Mouse (Mus musculus): ENCODE results near the gene Ankrd65. TPM values are rescaled to one million over a fixed set of nuclear protein-coding genes. Genes with fewer than 3 reads are reported as not detected.

Ankrd65 gene
- polyA plus RNA-seq, 1 experiment, result 0.49 TPM

DNA sequence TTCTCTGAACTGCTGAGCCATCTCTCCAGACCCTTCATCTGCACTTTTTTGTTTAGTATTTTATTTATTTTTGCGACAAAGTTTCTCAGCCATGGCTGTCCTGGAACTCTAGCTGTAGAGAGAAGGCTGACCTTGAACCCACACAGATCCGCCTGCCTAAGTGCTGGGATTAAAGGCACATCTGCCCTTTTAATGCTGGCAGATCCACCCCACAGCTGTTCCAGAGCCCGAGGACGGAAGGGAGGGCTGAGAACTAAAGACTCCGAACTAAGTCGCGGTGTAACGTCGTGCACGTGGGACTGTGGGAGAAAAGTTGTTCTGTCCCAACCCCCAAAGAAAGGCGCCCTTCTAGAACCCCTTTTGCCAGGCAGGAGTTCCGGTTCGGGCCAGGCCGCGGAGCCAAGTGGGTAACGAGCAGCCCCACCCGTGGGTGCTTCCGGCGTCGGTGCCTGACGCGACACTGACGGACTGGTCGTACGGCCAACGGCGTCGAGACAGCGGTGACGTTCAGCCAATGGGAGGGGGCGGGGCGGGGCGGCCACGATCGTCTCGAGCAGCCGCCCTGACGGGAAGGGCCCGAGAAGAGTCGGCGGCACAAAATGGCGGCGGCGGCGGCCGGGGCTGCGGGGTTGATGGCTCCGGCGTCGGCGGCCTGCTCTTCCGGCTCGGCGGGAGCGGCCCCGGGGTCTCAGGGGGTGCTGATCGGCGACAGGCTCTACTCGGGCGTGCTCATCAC, 21.9 kb downstream of the Ankrd65 start, which contains the start of gene Ccnl2:
Gene Ccnl2 (plus strand): TSS at position 561 of the 736 bp plus-strand sequence.
- H3K27ac ChIP-seq (ENCODE audit: insufficient read depth, low read length), result peak within 1 kb of the TSS; percentile 91
- WGBS, result under 1% methylated on average over 60 of the region's 60 CpGs
- DNase-seq (ENCODE audit: low read depth in 1 of 2, low spot score in 2 of 2), result peak; percentile 90 to 92

DNA sequence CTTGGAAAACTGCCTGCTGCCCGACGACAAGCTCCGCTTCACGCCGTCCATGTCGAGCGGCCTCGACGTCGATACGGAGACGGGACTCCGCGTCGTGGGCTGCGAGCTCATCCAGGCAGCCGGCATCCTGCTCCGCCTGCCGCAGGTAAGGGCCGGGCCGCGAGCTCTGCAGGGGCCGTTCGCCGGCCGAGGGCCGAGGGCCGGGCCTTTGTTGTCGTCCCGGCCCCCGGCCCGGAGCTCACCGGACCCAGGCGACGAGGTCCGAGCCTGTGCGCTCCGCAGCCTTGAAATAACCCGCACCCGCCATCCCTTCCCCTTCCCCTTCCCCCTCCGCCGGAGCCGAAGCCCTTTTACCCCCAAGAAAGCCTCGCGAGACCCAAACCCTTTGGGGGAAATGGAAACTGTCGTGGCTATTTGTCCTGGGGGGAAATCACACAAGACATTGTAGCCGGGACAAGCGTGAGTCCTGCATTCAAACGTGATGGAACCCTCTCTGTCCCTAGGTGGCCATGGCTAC, 22.5 kb downstream of the Ankrd65 start:
- H3K27ac ChIP-seq (ENCODE audit: insufficient read depth, low read length), result peak overlapping the region; percentile 86
- H3K27me3 ChIP-seq (ENCODE audit: control insufficient read depth, insufficient read depth, low read length), result no peaks in the 10 kb centered on the region
- no peak for DNase-seq (ENCODE audit: low read depth in 1 of 2, low spot score in 2 of 2)
- TF ChIP-seq CTCF (IDR thresholded peaks at IDR 0.05; ENCODE audit: extremely low read depth, insufficient read depth, insufficient read length, insufficient replicate concordance), result no peak
- TF ChIP-seq POLR2A (IDR thresholded peaks at IDR 0.05; ENCODE audit: low read depth, low read length), result no peak
- peaks cover 3% of the 10 kb centered on the region; the same call in 1 of the 2 replicates for H3K4me1 ChIP-seq (ENCODE audit: control insufficient read depth, insufficient read depth, insufficient read length)
- peaks cover 40% of the 10 kb centered on the region for H3K36me3 ChIP-seq (ENCODE audit: control insufficient read depth, insufficient read depth, low read length)
- H3K4me3 ChIP-seq (ENCODE audit: extremely low read depth, insufficient read depth, insufficient read length), result peak overlapping the region; percentile 88
- WGBS, result under 1% methylated on average over 49 of the region's 49 CpGs

More for the DNA sequence above, 21.9 kb downstream of the Ankrd65 start, which contains the start of gene Ccnl2:
- H3K4me3 ChIP-seq (ENCODE audit: extremely low read depth, insufficient read depth, insufficient read length), result peak within 1 kb of the TSS; percentile 88
- H3K27me3 ChIP-seq (ENCODE audit: control insufficient read depth, insufficient read depth, low read length), result no peaks in the 10 kb centered on the region
- TF ChIP-seq POLR2A (IDR thresholded peaks at IDR 0.05; ENCODE audit: low read depth, low read length) (peak; percentile 69), CTCF (IDR thresholded peaks at IDR 0.05; ENCODE audit: extremely low read depth, insufficient read depth, insufficient read length, insufficient replicate concordance) (no peak)
- peaks cover 40% of the 10 kb centered on the region for H3K36me3 ChIP-seq (ENCODE audit: control insufficient read depth, insufficient read depth, low read length)
- peaks cover 3% of the 10 kb centered on the region; the same call in 1 of the 2 replicates for H3K4me1 ChIP-seq (ENCODE audit: control insufficient read depth, insufficient read depth, insufficient read length)

DNA sequence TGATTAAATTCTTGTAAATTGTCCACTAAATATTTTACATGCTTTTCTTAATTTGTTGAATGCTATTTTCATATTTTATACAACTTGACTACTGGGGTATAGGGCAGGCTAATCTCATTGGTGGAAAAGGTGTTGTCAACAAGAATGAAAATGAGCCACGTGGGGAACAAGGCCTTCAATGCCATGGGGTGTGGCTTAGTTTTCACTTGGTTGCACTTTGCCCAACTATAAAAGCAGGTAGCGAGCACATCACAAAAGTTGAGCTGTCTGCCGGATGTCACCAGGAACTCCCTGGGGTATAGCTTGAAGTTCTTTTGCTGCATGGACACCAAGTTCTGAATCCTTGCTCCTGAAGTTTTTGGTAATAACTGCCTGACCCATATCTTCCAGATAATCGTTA, 27.3 kb downstream of the Ankrd65 start:
- Histone ChIP-seq H3K27ac (ENCODE audit: insufficient read depth, low read length) (no peak overlapping the region), H3K27me3 (ENCODE audit: control insufficient read depth, insufficient read depth, low read length) (no peaks in the 10 kb centered on the region), H3K36me3 (ENCODE audit: control insufficient read depth, insufficient read depth, low read length) (peaks cover 57% of the 10 kb centered on the region), H3K4me1 (ENCODE audit: control insufficient read depth, insufficient read depth, insufficient read length) (peaks cover 3% of the 10 kb centered on the region; the same call in 1 of the 2 replicates), H3K4me3 (ENCODE audit: extremely low read depth, insufficient read depth, insufficient read length) (no peak overlapping the region)
- 86% methylated on average over 4 of the region's 4 CpGs for WGBS
- no peak for DNase-seq (ENCODE audit: low read depth in 1 of 2, low spot score in 2 of 2)
- no peak for TF ChIP-seq CTCF (IDR thresholded peaks at IDR 0.05; ENCODE audit: extremely low read depth, insufficient read depth, insufficient read length, insufficient replicate concordance)
- TF ChIP-seq POLR2A (IDR thresholded peaks at IDR 0.05; ENCODE audit: low read depth, low read length), result no peak

DNA sequence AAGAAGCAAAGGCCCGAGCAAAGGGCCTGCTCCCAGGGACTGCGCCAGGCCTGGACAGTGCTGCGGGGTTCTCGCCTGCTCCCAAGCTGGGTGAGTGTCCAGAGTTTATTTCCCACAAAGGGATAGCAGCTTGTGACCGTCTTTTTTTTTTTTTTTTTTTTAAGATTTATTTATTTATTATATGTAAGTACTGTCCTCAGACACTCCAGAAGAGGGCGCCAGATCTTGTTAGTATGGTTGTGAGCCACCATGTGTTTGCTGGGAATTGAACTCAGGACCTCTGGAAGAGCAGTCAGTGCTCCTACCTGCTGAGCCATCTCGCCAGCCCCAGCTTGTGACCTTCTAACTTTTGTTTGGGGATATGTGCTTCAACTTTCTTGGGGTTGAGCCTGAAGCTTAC, 30.8 kb downstream of the Ankrd65 start:
- Histone ChIP-seq H3K27ac (ENCODE audit: insufficient read depth, low read length) (no peak overlapping the region), H3K4me1 (ENCODE audit: control insufficient read depth, insufficient read depth, insufficient read length) (no peaks in the 10 kb centered on the region), H3K4me3 (ENCODE audit: extremely low read depth, insufficient read depth, insufficient read length) (no peak overlapping the region), H3K27me3 (ENCODE audit: control insufficient read depth, insufficient read depth, low read length) (no peaks in the 10 kb centered on the region), H3K36me3 (ENCODE audit: control insufficient read depth, insufficient read depth, low read length) (peaks cover 63% of the 10 kb centered on the region)
- TF ChIP-seq CTCF (IDR thresholded peaks at IDR 0.05; ENCODE audit: extremely low read depth, insufficient read depth, insufficient read length, insufficient replicate concordance) (no peak), POLR2A (IDR thresholded peaks at IDR 0.05; ENCODE audit: low read depth, low read length) (no peak)
- 84% methylated on average over 7 of the region's 7 CpGs for WGBS
- DNase-seq (ENCODE audit: low read depth in 1 of 2, low spot score in 2 of 2), result no peak

DNA sequence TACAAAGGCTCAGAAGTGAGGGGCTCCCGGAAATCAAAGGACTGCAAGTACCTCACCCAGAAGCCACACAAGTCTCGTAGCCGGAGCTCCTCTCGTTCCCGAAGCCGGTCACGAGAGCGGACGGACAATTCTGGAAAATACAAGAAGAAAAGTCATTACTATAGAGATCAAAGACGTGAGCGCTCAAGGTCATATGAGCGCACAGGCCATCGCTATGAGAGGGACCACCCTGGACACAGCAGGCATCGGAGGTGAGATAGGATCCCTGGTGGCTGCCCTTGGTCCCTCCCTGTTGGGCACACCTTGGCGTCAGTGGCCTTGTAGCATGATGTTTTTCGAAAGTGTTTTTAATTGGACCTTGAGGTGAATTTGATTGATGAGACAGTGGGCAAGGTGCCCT, 33.2 kb downstream of the Ankrd65 start:
- TF ChIP-seq POLR2A (IDR thresholded peaks at IDR 0.05; ENCODE audit: low read depth, low read length) (no peak), CTCF (IDR thresholded peaks at IDR 0.05; ENCODE audit: extremely low read depth, insufficient read depth, insufficient read length, insufficient replicate concordance) (no peak)
- H3K27me3 ChIP-seq (ENCODE audit: control insufficient read depth, insufficient read depth, low read length), result no peaks in the 10 kb centered on the region
- H3K36me3 ChIP-seq (ENCODE audit: control insufficient read depth, insufficient read depth, low read length), result peaks cover 45% of the 10 kb centered on the region
- WGBS, result 97% methylated on average over 16 of the region's 16 CpGs
- no peak for DNase-seq (ENCODE audit: low read depth in 1 of 2, low spot score in 2 of 2)
- no peak overlapping the region for H3K4me3 ChIP-seq (ENCODE audit: extremely low read depth, insufficient read depth, insufficient read length)
- no peaks in the 10 kb centered on the region for H3K4me1 ChIP-seq (ENCODE audit: control insufficient read depth, insufficient read depth, insufficient read length)
- H3K27ac ChIP-seq (ENCODE audit: insufficient read depth, low read length), result no peak overlapping the region

DNA sequence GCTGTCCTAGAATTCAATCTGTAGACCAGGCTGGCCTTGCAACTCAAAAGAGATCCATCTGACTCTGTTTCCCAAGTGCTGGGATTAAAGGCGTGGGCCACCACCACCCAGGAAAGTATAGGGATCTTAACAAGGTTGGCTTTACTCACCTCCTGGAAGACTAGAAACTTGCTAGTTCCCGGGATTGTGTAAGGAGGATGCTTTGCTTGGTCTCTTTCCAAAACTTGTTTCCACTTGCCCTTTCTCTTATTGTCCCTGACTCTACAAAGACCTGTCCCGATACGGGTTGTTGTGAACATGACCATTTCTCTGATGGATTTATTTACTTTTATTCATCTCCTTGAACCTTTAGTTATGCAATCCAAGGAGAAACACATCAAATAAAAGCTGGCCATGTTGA, 39.6 kb downstream of the Ankrd65 start:
- TF ChIP-seq POLR2A (IDR thresholded peaks at IDR 0.05; ENCODE audit: low read depth, low read length), result no peak
- TF ChIP-seq CTCF (IDR thresholded peaks at IDR 0.05; ENCODE audit: extremely low read depth, insufficient read depth, insufficient read length, insufficient replicate concordance), result no peak
- 92% methylated on average over 4 of the region's 4 CpGs for WGBS
- Histone ChIP-seq H3K27me3 (ENCODE audit: control insufficient read depth, insufficient read depth, low read length) (no peaks in the 10 kb centered on the region), H3K4me1 (ENCODE audit: control insufficient read depth, insufficient read depth, insufficient read length) (peaks cover 9% of the 10 kb centered on the region; the same call in 1 of the 2 replicates), H3K4me3 (ENCODE audit: extremely low read depth, insufficient read depth, insufficient read length) (no peak overlapping the region), H3K27ac (ENCODE audit: insufficient read depth, low read length) (no peak overlapping the region), H3K36me3 (ENCODE audit: control insufficient read depth, insufficient read depth, low read length) (peaks cover 2% of the 10 kb centered on the region)
- DNase-seq (ENCODE audit: low read depth in 1 of 2, low spot score in 2 of 2), result no peak
